Mouse (Mus musculus) heart, adult 2 months (tissue): ENCODE results near the gene Slc38a6.

Experiments used
- CTCF ChIP-seq: fragments of 200-600 bp; IDR thresholded peaks from 2 replicates; pipeline ENCODE4 v1.8.1; 2022; ENCODE audit warnings: antibody characterized with exemption, mild to moderate bottlenecking, moderate library complexity
- EP300 ChIP-seq: fragments of 200-500 bp; IDR thresholded peaks from 2 replicates; pipeline ENCODE4 v1.6.1; 2011; ENCODE audit warnings: low read depth, low read length, control low read depth; ENCODE audit not compliant: insufficient read depth
- POLR2A ChIP-seq: fragments of 200-500 bp; IDR thresholded peaks from 2 replicates; pipeline ENCODE4 v1.6.1; 2011; ENCODE audit warnings: mild to moderate bottlenecking, low read depth, low read length, control low read depth; ENCODE audit not compliant: insufficient read depth

GRCm38 (mm10) chr12:73259269-73259668 lies 27.3 kb upstream of the Slc38a6 start:
- TF ChIP-seq CTCF (no peak), EP300 (no peak), POLR2A (no peak)
